Mouse (Mus musculus) fat pad, adult 2 months (tissue): ENCODE results near the gene Zmat1.
"Not testable (repeated sequence)": the region's sequence is repeated elsewhere in the genome, so short reads cannot be mapped to it uniquely, and the experiment has no call there.

Experiments used
- DNase-seq: peaks from one replicate; pipeline ENCODE4 v3.0.0-alpha.2; 2011; ENCODE audit warnings: low read depth, low spot score; ENCODE audit errors: extremely low read depth

The Zmat1 gene

DNA sequence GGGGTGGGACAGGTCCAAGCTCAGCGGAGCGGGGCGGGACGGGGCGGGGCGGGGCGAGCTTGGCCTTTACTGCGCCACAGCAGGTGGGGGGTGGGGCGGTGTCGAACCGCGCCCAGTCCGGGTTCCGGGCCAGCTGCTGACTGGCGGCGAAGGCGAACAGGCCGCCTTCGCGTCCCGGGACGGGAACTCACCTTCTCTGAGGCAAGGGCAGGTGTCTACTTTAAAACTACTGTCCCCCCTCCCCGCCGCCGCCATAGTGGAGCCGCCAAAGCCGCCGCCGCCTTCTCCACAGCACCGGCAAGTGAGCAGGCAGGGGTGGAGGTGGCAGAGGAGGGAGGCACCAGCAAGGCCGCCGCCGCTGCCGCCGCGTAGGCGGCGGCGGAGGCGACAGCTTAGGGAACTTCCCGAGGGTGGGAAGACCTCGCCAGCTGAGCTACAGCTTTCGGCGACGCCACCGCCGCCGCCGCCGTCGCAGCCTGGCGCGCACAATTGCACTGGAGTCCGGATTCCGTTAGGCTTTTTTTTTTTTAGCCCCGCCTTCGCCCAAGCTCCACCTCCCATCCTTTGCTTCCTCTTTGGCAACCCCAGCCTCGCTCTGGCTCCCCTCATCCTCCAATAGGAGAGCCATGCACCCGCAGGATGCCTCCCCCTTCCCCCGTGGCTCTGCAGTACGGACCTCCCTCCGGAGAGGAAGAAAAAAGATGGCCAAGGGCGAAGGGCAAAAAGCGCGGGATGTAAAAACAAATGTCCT is at the start of gene Zmat1:
TSS of gene Zmat1 (minus strand) at position 490 of the 751 bp plus-strand sequence.
- peak; percentile 13 for DNase-seq

DNA sequence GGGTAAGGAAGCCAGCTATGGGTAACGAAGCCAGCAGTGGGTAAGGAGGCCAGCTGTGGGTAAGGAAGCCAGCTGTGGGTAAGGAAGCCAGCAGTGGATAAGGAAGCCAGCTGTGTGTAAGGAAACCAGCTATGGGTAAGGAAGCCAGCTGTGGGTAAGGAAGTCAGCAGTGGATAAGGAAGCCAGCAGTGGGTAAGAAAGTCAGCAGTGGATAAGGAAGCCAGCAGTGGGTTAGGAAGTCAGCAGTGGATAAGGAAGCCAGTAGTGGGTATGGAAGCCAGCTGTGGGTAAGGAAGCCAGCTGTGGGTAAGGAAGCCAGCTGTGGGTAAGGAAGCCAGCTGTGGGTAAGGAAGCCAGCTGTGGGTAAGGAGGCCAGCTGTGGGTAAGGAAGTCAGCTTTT is 44.9 kb upstream of the Zmat1 start:
- not testable (repeated sequence) for DNase-seq

DNA sequence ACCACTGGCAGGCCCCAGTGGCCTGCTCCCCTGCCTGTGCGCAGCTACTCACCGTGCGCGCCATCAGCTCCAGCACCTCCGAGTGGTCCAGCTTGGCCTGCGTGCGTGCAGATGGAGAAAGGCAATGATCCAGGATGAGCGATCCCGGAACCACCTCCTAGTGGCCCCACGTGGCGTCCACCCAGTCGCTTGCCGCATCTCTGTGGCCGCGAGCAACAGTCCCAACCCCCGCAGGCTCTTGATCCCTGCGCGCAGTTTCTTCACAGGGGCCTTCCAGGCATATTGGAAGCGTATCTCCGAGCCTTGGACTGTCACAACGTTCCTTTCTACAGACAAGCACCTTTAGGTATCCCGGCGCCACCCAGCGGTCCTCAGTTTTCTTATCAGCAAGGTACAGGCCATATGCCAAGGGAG is 27.0 kb upstream of the Zmat1 start:
- no peak for DNase-seq

DNA sequence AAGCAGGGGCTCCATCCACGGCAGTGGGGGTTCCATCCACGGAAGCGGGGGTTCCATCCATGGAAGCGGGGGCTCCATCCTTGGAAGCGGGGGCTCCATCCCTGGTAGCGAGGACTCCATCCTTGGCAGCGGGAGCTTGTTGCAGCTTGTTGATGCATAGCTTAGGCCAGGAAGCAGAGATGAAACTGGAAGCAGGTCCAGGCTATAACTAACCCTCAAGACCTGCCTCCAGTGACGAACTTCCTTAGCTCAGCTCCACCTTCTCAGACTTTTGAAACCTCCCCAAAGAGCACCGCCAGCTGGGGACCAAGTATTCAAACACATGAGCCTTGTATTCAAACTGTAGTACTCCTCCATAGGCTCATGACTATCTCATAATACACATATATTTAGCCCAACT is 16.1 kb upstream of the Zmat1 start:
- no peak for DNase-seq

DNA sequence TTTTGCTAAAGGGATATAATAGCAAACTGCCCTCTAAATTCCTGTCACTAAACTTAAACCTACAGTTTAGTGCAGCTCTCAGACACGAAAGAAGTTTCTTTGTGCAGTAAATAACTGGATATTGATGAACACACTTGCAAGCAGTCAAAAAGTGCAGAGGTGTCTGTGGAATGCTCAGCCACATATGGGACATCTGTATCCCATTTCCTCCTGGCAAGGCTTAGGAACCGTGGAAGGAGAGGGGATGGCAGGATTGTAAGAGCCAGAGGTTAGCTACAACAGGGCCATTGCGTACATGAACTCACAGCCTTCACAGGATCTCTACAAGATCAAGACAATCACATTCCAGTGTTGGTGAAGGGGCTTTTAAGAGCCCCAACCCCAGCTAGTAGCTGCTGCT is 2.4 kb upstream of the Zmat1 start:
- no peak for DNase-seq

DNA sequence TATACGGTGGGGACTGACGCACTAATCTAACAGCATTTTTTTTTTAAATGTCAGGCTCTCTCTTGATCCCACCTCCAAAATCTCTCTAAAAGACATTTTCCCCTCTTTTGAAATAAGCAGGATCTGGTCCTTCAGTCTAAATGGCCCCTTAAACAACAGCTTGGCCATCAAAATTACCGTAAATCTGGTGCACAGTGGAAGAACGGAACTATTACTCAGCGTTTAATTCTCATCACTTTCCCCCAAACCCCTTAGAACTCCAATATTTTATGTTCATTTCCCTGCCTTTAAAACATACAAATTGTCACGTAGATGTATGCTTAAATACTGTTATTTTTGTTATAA is 434 bp upstream of the Zmat1 start:
- no peak for DNase-seq

DNA sequence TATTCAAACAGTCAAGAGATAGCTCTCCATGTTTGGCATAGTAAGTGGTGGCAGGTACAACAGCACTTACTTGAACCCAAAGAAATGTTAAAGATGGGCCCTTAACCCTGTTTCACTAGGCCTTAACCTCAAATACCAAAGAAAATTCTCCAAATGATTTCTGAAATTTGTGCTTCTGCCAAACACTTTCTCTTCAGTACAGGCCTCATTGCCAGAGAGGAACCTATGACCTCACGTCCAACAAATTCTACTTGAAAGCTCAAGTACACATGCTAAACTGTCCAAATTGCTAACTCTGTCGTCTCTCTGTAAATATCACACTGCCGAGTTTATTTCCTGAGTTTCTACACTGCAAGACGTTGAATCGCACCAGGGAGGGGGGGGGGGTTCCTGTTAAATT is 988 bp downstream of the Zmat1 start:
- DNase-seq: no peak

DNA sequence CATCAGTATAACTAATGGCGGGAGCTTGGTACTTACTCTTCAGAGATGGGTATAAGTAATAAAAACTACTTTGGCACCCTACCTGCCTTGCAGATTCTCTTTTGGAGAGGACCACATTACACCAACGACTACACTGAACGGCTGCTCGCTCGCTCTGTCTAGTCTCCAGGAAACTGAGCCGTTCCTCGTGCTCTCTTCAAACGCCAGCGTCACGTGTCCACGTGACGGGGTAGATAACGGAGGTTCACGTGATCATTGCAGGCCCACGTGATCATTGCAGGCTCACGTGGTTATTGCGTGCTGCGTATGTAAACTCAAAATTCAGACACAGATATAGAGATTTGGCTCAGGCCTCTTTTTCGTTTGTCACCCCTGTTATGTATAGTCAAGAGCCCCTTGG is 44.5 kb downstream of the Zmat1 start, which contains the start of gene Nxf2:
TSS of gene Nxf2 (minus strand) at position 209 of the 400 bp plus-strand sequence.
- no peak for DNase-seq

DNA sequence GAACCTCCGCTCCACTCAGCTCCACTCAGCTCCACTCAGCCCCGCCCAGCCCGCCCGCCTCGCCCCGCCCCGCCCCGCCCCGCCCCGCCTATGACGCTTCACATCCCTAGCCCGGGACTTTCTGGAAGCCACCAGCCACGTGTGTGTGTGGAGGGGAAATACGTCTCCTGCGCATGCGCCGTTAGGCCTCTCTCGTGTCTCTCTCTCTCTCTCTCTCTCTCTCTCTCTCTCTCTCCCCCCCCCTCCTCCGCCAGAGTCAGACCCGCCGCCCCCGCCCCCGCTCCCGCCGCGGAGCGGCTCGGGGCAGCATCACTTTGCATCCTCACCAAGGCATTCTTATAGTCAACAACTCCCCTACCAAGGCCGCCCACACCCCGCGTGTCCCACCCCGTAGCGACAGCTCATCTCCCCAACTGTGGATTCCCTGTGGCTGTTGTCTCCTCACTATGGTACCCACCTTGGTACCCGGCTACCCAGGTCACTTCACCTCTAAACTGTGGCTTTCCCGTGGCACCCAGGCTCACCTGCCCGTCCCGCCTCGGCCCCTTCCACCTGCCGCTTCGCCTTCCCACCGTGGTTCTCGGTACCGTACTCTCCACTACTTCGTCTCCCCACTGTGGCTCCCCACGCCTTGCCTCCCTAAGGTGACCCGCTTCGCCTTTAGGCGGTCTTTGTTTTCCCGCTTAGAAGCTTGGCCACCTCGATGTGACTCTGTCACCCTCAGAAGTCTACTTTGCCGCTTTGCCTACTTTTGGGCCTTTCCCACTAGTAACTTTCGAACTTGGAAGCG is 45.5 kb downstream of the Zmat1 start:
- no peak for DNase-seq

DNA sequence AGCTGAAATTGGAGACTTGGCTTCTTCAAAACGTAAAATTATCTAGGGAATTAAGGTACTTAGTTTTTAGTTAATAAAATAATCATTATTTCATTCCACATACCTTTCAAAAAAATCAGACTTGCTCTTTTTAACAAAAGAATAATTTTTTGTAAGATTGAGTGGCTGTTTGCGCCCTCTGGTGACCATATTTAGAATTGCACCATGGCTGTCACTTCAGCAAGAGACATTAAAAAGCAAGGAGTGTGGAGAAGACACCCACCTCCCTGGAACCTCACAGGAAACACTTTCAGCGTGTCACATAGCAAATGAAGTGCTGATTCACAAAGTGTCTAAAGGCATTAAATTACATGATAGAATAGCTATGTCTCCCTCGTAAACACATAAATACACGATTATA is 78.6 kb downstream of the Zmat1 start:
- no peak for DNase-seq

DNA sequence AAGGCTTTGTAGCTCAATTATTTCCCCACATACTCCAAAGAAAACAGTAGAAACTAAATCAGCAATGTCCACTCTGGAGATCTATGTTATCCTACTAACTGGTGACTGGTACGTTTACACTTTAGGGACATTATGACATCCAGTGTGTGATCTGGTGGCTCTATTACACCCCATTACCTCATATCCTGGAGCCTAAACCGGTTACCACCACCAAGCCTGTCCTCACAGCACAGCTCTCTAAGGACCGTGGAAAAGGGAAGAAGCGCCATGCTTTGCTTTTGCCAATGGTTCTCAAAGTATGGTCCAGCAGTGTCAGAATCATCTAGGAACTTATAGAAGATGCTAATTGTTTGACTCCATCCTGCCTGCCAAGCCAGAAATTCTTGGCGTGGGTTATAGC is 79.1 kb downstream of the Zmat1 start:
- DNase-seq: no peak

DNA sequence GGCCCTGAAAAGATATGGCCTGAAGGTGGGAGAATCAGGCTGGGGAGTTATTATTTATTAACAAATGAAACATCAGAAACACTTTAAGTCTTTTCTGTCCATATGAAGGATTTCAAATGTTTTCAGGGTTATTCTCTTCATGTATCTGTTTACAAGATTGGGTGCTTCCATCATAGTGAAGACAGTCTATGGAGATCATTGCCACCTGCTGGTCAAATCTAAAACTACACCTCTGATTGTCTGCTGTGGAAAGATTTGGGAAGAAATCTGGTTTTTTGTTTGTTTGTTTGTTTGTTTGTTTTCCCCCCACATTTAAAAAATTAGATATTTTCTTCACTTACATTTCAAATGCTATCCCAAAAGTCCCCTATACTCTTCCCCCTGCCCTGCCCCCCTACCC is 84.0 kb downstream of the Zmat1 start:
- no peak for DNase-seq

DNA sequence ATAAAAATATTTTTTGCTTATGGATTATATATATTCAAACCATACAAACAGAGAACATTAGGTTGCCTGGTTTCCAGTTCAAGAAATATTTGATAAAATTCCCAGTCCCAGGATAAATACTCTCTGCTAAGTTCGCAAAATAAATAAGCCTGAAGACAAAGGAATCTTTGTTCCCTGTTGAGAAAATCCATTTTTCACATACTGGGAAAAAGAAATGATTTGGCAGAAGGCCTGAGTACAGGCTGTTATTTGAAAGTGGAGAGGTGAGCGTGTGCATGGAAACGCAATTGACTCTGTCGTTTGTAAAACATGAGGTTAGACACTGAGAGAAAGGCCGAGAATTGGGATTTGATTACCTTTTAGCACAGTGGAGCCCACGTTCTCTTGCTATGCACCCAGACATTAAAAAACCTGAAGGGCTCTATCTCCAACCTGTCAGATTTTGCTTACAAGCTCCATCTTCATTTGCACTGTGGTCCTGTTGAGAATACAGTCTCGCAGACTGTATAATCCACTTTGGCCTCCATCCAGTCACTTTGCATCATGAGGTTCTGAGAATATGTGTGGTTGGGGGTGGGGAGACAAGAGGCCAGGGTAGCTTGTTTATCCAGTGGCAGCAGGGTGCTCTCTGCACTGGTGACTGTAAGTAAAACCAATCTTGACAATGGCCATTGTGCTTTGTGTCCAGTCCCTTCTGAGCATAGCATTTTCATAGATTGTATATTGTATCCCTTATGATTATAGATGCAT is 85.2 kb downstream of the Zmat1 start:
- DNase-seq: no peak
